Mouse (Mus musculus) embryo, embryonic 11 days (tissue): ENCODE data around the gene Caln1.
"Not testable (repeated sequence)": the region's sequence is repeated elsewhere in the genome, so short reads cannot be mapped to it uniquely, and the experiment has no call there.

ENCODE experiments used
- DNase-seq: peaks from one replicate; pipeline ENCODE4 v3.0.0-alpha.2; 2015

Gene Caln1

DNA sequence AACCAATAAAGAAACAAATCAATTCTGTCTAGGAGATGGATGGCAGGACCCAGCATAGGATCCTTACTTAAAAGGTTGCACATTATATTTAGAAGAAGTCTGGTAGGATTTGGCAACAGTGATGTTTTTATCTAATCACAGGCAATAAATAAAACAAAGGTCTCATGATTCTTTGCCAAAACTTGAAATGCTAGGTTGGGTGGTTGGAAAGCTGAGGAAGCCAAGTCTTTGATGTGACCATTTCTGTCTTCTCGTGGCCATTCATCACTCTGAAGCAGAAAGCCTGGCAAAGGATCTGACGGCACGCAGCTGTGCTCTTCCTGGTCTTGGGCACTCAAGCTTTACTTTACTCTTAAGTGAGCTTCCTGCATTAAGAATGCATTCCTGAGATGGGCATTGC lies 193.9 kb downstream of the Caln1 start:
- no peak for DNase-seq

DNA sequence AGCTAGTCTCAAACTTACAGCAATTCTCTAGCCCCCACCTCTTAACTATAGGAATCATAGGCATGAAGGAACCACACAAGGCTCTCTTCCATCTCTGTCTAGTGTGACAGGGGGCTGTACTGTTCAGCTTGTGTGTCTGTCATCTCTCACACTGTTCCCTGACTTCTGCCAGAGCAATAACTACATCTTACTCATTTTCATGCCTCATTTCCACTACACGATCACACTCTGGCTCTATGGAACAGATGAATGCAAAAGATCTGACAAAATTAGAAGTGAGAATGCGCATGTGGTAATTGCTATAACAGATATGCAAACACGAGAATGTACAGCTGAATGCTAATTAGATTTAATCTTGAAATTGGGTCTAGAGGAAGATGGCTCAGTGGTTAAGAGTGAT lies 196.7 kb downstream of the Caln1 start:
- DNase-seq, result no peak

DNA sequence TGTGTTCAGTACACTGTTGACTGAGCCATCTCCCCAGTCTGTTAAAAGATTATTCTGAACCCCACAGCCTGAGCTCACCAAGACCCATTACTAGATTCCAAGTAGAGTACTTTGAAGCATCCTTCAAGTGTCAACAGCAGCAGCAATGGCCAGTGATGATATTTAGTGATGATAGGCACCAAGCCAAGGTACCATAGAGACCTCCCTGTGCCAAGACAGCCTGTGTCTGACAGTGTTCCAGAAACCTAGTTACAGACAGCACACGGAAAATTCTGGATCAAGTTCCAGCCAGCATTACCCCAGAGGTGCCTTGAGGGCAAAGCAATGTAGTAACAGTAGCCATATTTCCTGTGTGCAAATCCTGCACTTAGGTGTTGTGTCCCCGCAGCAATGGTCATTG lies 208.3 kb downstream of the Caln1 start:
- DNase-seq, result no peak

DNA sequence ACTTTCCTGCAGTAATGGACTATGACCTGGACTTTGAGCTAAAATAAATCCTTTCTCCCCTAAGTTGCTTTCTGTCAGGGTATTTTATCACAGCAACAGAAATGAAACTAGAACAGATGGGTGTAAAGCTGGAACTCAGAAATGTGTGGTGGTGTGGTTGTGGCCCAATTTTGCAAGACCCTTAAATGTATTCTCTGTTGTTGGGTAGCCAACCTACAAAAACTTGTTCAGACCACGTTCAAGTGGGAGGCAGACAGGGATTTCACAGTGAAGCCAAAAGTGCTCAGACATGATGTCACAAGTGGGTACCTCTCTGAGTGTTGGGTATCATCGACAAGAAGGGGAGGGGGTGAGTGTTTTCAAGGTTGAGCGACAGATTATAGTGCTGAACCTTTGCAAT lies 214.8 kb downstream of the Caln1 start:
- DNase-seq, result no peak

DNA sequence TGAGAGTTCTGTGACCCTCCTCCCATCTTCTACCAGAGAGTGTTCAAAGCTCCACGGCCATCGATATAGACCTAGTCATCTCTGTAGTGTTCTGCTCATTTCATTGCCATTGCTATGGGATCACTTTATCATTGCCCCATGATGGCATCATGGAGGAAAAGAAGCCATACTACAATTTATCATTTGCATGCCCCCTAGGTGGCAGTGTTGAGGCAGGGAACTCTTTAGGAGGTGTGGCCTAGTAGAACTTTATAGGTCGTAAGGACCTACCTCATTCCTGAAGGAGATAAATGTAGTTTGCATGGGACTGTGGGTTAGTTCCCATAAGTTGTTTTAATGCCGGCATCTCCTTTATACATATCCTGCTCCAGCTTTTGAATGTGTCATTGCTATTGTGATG lies 217.0 kb downstream of the Caln1 start:
- DNase-seq, result peak; percentile 7

DNA sequence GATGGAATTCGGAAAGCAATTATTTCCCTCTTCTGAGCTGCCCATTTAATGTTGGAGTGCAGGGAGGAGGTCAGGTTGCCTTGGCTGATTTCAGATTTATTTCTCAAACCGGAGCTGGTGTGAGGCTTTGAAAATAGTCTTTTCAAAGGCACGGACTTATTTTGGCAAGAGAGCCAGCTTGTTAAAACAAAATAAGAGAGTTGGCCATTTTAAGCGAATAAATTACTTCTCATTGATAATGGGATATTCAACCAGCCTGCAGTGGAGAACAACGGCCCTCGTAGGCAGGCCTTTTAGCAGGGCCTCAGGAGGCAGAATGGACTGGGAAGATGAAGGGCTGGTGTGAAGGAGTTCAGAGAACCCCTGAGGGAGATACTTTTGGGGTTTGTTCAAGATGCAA lies 227.3 kb downstream of the Caln1 start:
- DNase-seq, result no peak

DNA sequence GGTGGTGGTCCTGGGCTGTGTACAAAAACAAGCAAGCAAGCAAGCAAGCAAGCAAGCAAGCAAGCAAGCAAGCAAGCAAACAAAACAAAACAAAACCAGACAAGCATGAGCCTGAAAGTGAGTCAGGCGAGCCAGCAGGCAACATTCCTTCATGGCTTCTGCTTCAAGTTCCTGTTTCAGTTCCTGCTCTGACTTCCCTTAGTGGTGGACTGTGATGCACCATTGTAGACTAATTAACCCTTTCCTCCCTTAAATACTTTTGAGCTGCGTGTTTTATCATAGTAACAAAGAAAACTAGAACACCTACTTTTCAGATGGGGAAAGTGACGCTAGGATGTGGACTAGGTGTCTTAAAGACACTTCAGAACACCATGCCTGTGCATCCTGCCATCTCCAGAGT lies 244.4 kb downstream of the Caln1 start:
- DNase-seq, result no peak

DNA sequence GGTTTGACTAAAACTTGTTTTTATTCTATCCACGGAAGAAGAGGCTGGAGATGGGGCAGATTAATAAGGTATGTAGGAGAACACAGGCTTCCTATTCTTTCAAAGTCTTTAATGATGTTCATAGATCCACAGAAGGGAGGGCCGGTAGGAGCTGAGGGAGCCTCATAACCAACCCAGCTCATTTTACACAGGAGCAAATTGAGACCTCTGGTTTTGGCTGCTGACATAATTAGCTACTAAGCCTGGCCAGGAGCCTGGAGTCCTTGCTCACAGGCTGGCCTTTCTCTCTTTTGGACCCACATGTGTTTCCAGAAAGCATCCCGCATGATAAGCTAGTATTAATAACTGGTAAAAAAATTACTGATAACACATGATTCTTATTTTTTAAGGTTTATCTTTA lies 245.0 kb downstream of the Caln1 start:
- DNase-seq, result no peak

DNA sequence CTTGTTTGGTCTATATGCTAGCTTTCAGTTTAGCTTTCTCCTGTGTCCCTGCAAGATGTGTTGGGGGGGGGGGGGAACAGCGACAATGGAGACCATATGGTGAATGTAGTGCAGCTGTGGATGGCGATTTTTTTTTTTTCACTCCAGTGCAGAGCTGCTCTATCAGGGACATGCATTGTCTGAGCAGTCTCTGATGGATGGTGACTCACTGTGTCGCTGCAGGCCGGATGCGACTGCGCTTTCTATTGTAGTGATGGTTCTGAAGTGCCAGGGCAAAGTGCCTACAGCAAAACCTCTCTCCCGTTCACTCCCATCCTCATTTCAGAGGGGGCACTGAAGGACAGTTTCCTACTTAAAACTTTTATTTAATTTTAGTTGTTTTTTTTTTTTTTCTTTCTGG lies 250.8 kb downstream of the Caln1 start:
- peak; percentile 20 for DNase-seq

DNA sequence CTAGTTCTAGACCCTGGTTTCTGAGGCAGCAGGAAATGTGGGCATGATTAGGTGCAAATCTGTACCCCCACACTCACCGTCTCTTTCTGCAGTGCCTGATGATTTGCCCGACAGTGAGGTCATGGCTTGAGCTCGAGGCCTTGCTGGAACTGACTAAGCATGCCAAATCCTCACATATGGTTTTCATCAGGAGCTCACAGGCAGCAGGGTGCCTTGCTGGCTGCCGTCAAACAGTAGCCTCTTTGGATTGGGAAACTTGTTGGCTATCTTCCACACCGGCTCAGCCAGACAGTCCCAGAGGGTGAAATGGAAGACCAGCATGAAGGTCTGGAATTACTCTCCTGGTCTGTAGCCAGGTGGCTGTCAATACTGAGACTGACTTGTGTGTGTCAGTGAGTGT lies 254.0 kb downstream of the Caln1 start:
- peak; percentile 85 for DNase-seq

DNA sequence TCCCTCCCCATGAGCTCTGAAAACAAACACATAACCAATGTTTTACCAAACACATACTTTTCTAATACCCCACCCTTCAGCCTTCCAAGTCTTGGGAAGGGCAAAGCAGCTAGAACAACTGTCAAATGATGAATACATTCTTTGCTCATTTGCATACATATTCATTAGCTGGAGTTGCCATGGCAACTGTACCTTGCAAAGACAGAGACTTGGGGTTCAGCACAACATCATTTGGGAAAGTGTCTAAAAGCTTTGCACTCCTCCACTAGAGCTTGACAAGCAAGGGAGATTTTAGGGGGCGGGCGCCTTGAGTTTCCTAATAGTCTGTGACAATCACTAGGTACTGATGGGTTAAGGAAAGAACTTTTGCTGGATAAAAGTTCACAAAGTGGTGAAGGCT lies 258.5 kb downstream of the Caln1 start:
- DNase-seq, result no peak

DNA sequence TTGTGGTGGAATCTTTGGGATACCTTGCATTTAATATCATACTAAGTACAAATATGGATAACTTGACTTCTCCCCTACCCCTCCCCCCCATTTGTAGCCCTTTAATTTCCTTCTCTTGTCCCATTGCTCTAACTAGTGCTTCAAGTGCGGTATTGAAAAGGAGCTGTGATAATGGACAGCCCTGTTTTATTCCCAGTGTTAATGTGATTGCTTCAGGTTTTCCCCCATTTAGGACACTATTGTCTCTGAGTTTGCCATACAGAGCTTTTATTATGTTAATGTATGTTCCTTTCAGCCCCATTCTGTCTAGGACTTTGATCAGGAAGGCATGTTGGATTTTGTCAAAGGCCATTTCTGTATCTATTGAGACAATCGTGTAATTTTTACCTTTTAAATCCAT lies 266.1 kb downstream of the Caln1 start:
- no peak for DNase-seq

DNA sequence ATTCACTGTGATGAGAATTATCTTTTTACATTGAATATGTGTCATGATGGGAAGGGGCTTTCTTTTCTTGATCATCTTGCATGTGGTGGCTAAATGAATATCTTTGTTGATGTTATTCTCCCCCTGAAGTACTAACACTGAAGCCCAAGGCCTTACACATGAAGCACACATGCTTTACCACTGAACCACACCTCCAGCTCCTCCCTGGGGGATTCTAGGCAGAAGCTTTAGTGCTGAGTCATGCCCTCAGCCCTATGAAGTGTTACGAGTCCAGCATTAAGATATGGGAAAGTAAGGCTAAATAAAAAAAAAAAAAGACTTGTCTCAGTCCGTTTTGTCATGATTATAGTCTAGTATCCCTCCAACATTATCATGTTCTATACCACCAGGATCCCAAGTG lies 272.6 kb downstream of the Caln1 start:
- DNase-seq, result no peak

DNA sequence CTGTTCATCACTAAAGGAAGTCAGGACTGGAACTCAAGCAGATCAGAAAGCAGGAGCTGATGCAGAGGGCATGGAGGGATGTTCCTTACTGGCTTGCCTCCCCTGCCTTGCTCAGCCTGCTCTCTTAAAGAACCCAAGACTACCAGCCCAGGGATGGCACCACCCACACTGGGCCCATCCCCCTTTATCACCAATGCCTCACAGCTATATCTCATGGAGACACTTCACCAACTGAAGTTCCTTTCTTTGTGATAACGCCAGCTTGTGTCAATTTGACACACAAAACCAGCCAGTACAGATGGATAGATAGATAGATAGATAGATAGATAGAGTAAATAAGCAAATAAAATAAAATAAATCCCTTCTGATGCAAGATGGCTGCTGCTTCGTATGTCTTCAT lies 276.9 kb downstream of the Caln1 start:
- not testable (repeated sequence) for DNase-seq

DNA sequence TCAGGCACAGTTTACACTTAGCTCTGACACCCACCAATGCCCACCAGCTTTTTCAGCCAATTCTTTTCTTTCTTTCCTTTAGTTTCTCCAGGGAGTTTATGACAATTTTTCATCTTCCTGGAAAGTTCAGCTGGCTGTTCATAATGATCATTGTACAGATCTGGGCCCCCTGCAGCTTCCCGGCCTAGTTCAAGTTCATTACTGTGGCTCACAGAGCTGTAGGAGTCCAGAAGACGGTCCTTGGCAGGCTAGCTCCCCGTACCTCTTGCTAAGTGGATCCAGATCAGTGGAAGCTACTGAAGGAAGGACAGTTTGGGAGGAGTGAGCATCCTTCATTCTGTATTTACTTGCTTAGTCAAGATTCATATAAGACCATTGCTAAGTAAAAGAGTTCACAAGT lies 288.9 kb downstream of the Caln1 start:
- DNase-seq, result no peak

DNA sequence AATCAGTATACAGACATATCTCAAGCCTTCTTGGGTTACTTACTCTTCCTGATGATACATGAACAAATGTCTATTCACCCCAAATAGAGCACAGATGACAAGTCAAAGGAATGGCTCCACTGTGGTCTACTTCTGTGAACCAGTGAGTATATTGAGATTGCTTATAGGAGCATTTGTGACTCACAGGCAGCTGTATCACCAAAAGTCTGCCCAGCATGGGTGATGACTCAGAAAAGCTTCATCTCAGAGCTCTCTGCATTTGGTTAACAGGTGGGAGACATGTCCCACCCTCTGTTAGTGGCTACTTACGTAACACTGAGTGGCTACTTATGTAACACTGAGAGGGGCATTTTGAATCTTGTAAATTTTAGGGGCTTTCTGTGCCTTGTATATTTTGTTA lies 296.8 kb downstream of the Caln1 start:
- no peak for DNase-seq

DNA sequence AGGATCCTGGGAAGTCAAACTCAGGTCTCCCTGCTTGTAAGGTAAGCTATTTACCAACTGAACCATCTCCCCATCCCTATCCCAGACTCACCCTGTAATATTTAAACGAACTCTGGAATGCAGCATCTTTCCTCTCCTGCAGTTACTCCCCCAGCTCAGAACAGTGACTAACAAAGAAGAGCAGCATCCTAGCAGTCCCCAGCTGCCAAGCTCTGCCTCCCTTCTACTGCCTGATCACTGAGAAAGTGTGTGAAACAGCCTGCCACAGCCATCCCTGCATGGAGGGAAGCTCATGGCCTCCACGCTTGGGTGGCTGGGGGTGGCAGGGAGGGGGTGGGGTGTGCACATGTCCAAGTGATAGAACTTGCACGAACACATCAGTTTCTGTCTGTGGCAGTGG lies 303.3 kb downstream of the Caln1 start:
- no peak for DNase-seq

DNA sequence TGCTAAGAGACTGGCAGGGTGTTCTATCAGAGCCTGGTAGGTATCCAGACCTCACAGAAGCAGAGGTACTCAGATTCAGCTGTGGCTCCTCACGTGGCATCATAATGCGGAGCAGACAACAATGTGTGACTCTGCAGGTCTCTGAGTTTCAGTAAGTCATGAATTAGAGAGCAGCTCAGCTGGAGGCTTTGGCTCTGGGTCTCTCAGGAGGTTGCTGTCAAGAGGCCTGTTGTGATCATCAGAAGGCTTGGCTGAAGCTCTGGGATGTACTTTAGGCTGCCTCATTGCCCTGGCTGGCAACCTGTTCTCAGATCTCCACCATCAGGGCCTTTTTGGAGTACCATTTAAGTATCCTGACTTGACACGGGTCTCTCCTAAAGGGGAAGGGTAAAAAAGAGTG lies 303.8 kb downstream of the Caln1 start:
- no peak for DNase-seq

DNA sequence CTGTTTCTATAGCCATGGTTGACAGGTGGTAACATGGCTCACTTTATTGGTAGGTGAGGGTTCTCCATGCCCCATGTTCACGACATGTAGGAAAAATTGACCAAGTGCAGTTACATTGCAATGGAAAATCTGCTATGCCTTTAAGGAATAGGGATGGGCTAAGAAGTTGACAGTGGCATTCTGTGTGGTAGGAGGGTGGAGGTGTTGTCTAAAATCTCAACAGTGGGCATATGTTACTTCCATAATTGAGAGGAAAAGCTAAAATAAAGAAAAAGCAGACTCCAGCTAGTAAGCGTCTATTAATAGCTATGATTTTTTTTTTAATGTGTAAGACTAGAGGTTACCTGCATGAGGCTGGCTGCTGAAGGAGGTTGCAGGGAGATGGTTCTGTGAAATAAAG lies 308.6 kb downstream of the Caln1 start:
- no peak for DNase-seq

DNA sequence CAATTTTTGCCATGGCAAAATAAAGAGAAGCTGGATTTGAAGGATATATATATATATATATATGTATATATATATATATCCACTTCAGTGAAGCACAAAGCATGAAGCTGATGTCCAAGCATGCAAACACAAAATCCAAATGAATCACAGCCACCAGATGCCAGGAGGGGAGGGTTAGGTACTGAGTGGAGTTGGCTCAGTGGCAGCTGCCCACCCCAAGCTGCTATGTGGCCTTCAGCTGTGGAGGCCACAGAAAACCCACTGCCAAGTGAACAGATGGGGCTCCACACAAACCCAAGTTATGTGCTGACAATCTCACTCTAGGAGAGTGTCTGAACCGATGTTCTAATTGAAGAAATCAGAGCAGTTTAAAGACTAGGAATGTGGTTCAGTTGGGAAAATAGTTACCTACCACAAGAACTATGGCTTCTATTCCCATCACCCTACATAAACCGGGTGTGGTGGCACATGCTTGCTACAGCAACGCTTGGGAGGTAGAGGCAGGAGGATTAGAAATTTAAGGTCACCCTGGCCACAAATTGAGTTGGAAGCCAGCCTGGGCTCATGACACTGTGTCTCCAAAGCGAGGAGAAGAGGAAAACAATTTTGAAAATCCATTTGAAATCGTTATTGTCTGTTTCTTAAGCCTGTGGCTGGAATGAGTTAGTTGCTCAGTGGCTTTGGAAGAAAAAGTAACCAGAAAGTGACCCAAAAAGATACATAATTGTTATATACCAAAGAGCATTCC lies 316.8 kb downstream of the Caln1 start:
- DNase-seq, result no peak

DNA sequence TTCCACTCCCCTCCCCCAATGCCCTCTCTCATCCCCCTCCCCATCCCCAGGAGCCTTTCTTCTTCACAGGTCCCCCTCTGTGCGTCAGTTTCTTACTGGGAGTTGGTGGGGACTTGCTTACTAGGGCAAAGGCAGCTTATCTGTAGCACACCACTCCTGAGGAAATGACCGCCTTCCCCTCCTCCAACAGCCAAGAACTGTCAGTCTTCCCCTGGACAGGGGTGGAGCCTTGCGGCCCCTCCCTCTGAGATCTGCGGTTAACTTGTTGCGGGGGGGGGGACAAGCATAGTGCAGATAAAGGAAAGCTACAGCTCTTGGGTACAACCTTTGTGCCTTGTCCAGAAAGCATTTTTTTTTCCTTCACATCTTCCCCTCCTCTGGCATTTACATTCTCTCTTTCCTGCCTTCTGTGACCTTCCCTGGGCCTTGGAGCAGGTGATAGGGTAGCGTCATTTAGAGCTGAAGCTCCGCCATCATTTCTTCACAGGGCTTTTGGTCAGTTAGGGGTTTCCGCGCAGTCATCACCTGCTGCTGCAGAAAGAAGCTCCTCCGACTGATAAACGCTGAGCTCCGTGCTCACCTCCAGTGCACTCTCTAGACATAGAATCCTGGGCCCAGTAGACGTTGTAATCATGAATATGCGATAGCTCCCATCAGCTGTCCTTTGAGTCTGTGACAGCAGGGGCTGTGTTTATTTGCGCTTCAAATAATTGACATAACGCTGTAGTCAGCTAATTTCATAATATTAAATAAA lies 319.3 kb downstream of the Caln1 start:
- DNase-seq, result peak; percentile 4

DNA sequence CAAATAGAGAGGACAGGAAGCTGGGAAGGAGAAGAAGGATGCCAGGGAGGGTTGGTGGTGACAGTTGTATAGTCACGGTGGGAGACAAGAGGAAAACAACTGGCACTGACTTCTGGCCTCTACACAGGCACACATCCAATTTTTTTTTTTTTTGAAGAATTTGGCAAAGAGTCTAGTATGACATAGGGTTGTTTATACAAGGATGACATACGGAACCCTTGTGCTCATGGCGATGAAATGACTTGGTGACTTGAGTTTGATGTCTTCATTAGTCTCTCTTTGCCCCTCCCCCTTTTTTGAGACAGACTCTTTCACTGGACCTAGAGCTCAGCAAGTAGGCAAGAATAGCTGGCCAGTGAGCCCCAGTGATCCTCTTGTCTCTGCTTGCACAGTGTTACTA lies 322.1 kb downstream of the Caln1 start:
- no peak for DNase-seq

DNA sequence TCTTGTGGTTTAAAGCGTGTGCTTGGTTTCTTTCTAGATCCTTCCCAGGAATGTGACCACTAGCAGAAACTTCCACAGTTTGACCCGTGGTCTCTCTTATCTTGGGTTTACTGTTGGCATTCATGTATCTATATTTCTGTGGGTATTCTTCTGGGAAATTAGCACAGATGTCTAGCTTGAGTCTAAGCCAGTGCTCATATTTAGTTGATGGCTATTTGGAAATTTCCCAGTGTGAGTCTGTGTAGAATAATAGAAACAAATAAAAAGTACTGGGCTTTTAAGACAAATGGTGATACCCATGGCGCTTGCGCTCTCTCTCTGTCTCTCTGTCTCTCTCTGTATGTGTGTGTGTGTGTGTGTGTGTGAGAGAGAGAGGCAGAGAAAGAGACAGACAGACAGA lies 330.2 kb downstream of the Caln1 start:
- no peak for DNase-seq

DNA sequence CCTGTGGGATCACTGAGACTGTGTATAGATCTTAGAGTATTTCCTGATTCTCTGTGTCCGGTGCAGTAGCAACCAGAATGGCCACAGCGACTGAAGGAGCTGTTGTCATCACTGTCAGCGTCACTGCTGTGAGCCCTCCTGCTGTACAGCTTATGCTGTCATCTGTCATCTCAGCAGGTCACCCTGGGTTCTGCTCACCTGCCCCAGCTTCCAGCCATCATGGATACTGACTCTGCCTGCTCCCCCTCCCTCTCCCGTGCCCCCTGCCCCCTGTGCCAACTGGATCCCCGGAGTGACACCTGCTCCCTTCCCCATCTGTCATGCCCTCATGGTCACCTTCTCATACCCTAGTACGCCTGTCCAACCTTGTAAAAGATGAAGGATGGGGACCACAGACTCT lies 332.5 kb downstream of the Caln1 start:
- DNase-seq, result no peak

DNA sequence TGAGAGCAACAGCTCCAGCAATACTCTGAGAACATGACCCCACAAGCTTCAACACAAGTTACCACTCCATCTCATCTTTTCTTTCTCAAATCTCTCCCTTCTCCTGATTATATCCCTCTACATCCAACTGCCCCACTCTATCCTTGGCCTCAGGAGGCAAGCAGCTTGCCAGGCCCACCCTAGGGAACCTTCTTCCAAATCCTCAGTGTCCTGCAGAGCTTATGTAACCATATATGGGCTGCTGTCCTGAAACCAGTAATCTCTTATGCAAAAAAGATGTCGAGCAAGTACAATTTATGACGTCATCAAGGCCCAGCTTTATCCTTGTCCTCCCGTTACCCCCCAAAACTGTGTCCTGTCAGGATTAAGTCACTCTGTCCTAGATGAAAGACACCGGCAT lies 333.1 kb downstream of the Caln1 start:
- no peak for DNase-seq
